ENCODE assay signal across 8 mouse cellular contexts in genomic region chr11:87276240-87276985, GRCm38 (mm10).
A peak's percentile ranks its signal among the peaks of the same experiment; 100 is the strongest.
DNase-seq lines count a peak whose midpoint lies in the region; ATAC-seq lines count a peak whose summit lies in the region.

No protein-coding gene starts in this region.

- peak; percentile 71 for DNase-seq in heart, embryonic 10.5 days (ENCODE audit: low spot score)
- DNase-seq in heart, adult 8-10 months (ENCODE audit: low spot score): no peak
- DNase-seq in Muller cell, postnatal 12 days (ENCODE audit: inconsistent ontology term): peak; percentile 70
- DNase-seq in thymus, postnatal 14 days: peak; percentile 85
- no peak for DNase-seq in ovary, postnatal 36 days (ENCODE audit: low spot score)
- no peak for DNase-seq in adrenal gland, adult 18-20 months (ENCODE audit: low spot score in 2 of 2)

- no peaks in the 10 kb centered on the region for H3K9me3 ChIP-seq in heart, embryonic 10.5 days
- H3K9me3 ChIP-seq in heart, embryonic 15.5 days (replicated peaks): no peaks in the 10 kb centered on the region

- H3K4me2 ChIP-seq in heart, embryonic 15.5 days: peak overlapping the region; percentile 30; the same call in 1 of the 2 replicates

- WGBS in heart, embryonic 10.5 days: 6% methylated on average over 5 of the region's 5 CpGs
- 14% methylated on average over 5 of the region's 5 CpGs for WGBS in heart, embryonic 15.5 days

- H3K4me1 ChIP-seq in heart, embryonic 10.5 days: peaks cover 11% of the 10 kb centered on the region
- H3K4me1 ChIP-seq in heart, embryonic 15.5 days (replicated peaks): peaks cover 14% of the 10 kb centered on the region

- no peak for ATAC-seq in heart, embryonic 15.5 days (replicated peaks; ENCODE audit: insufficient number of reproducible peaks, insufficient read depth, low FRiP score, low read depth)
- 0 out of 2 replicates have a peak, but pooled peaks have one; percentile 38 for ATAC-seq in megakaryocyte-erythroid progenitor cell, adult 5-6 weeks (replicated peaks; ENCODE audit: low FRiP score, low TSS enrichment, poor library complexity, severe bottlenecking)

- no peaks in the 10 kb centered on the region for H3K27me3 ChIP-seq in heart, embryonic 10.5 days (ENCODE audit: insufficient read depth, poor library complexity, severe bottlenecking)
- no peaks in the 10 kb centered on the region for H3K27me3 ChIP-seq in heart, embryonic 15.5 days

- no peak overlapping the region for H3K4me3 ChIP-seq in heart, embryonic 10.5 days
- no peak overlapping the region for H3K4me3 ChIP-seq in heart, embryonic 15.5 days

- H3K9ac ChIP-seq in heart, embryonic 15.5 days: no peak overlapping the region

- H3K36me3 ChIP-seq in heart, embryonic 10.5 days: no peaks in the 10 kb centered on the region; the same call in 1 of the 2 replicates
- no peaks in the 10 kb centered on the region for H3K36me3 ChIP-seq in heart, embryonic 15.5 days

- no peak overlapping the region for H3K27ac ChIP-seq in heart, embryonic 10.5 days
- H3K27ac ChIP-seq in heart, embryonic 15.5 days: no peak overlapping the region

Comparison
In these comparisons a context has a peak if more than half of its experiments do, and no peak if none do; other contexts are left out.
1. DNase-seq: peak in heart, embryonic 10.5 days (single experiment), Muller cell, postnatal 12 days (single experiment) and thymus, postnatal 14 days (single experiment); none in heart, adult 8-10 months (single experiment), ovary, postnatal 36 days (single experiment) and adrenal gland, adult 18-20 months (0 of 2).